Mouse (Mus musculus): ENCODE data around the gene Rspo3.

Rspo3 gene

GRCm38 (mm10) chr10:29535546-29536260 is at the start of gene Rspo3:
Gene Rspo3 (minus strand): TSS chr10:29535867.
- peak; percentile 10 for DNase-seq (ENCODE audit: low spot score)

- no peak for DNase-seq (ENCODE audit: low spot score)
These were observed 46.3 kb upstream of the Rspo3 start for GRCm38 (mm10) chr10:29581940-29582339.

- no peak for DNase-seq (ENCODE audit: low spot score)
These were observed 45.8 kb upstream of the Rspo3 start for GRCm38 (mm10) chr10:29581476-29581875.

DNA sequence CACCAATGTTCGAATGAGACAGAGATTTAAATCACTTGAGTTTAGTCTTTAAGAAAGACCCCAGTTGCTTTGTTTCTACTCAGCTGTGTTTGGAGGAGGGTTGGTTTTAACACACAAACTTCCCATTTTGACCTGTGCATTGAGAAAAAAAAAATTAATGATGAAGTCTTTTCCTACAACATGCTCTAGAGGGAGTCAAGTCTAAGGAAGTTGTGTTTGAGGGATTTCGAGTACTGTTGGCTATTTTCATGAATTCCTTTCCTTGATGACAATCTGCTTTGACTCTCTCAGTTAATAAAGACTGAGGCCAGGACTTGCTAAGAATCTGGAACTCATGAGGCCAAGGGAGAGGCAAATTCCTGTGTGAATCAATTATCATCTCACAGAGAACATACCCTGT is 20.3 kb upstream of the Rspo3 start:
- DNase-seq (ENCODE audit: low spot score), result no peak

DNA sequence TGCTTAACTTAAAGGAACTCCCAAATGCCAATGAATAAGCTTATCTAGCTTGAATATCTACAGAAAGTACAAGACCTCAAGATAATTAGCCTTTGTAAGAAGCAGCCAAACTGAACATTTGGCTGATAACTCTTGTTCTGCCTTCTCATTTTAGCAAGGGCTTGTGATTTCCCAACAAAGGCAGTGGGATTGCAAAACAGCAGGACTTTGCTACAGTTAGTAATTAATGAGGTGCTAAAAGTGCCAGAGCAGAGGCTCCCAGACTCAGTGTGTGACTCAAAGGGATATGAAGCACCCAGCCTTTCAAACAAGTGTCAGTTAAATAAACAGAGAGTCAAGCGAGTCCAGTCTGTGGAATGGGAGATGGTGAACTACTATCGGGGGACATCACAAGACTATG is 18.7 kb upstream of the Rspo3 start:
- no peak for DNase-seq (ENCODE audit: low spot score)

DNA sequence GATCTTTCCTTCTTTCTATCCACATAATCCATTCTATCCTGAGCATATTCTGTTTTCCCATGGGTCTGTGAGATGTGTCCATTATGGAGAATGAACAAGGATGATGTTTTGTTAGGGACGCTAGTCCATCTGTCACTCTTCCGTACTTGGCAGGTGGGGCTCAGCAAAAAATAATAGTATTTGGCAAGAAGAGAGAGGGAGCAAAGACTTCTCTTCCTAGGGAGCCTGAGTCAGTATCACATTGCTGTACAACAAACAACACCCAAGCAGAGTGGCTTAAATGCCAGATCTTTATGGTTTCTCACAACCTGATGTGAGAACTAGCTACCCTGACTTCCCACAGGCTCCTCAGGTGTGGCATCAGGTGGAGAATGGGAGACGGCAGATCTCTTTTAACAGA is 7.3 kb upstream of the Rspo3 start:
- no peak for DNase-seq (ENCODE audit: low spot score)

DNA sequence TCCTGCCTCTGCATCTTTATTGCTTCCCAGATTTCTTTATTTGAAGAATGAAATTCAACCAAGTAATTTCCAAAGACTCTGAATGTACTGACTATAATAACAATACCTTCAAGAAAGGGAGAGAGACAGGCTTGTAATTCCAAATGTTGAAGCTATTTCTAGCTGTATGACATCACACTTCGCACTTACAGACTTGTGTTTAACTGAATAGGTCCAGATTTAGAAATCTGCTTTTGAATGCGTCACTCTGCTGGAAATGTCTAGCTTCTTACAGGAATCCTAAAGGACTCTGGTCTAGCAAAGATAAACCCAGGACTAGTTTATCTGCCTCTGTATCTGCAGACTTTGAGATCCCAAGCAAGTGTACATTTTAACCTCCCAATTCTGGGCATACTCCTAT is 3.8 kb upstream of the Rspo3 start:
- DNase-seq (ENCODE audit: low spot score), result no peak

GRCm38 (mm10) chr10:29538791-29539190 is 3.1 kb upstream of the Rspo3 start:
- no peak for DNase-seq (ENCODE audit: low spot score)

GRCm38 (mm10) chr10:29534830-29535227 is 838 bp downstream of the Rspo3 start:
- no peak for DNase-seq (ENCODE audit: low spot score)

DNA sequence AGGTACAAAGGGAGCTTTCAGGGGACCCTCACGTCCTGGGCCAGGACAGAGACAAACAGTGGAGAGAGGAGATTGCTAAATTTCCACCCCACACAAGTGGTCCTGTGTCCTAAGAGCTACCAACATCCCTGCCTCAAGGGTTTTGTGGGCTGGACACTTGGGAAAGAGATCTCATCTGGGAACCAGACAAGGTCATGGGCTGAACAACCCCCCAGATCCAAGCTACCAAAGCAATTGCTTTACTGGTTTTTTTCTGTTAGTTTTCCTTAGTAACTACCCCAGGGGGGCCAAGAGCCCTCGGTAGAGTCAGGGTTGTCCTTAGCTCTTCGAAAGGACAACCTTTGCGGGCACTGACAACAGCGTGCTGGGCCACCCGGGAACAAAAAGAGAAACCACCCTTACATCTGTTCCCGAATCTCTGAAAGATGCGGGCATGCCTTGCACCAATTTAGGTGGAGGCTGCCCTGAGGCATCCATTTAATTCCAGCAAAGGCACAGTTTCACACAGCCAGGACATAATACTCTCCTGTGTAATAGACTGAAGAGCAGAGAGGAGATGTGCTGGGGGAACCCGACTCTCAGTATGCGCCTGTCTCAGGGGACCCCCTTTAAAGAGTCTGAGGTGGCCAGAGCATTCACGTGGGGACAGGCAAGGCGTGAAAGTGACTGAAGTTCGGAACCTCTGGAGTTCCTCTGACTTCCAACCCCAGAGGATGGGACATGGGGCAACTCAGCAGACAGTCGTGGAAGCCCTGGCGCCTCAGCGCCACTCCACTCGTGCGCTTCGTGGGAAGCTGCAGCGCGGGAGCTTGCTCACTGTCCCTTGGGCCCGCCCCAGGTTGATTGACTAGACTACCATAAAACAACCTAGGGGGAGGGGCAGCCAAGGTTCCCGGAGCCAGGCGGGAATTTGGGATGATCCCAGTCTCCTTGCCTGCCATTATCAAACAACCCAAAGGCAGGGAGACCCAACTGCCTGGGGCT is 1.5 kb downstream of the Rspo3 start:
- no peak for DNase-seq (ENCODE audit: low spot score)

- peak; percentile 78 for DNase-seq (ENCODE audit: low spot score)
These were observed 2.6 kb downstream of the Rspo3 start for GRCm38 (mm10) chr10:29532821-29533715.

DNA sequence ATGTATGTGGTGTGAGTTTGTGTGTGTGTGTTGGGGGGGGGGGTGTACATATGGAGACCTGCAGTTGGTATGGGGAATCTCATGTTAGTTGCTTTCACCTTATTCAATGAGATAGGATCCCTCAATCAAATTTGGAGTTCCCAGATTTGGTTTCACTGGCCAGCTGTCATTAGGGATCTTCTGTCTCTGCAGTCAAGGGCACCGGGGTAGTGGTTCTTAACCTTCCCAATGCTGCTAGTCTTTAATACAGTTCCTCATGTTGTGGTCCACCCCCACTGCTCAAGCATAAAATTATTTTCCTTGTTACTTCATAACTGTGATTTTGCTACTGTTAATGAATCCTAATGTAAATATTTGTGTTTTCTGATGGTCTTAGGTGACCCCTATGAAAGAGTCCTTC is 22.1 kb downstream of the Rspo3 start:
- DNase-seq (ENCODE audit: low spot score), result no peak

- DNase-seq (ENCODE audit: low spot score), result no peak
These were observed 27.5 kb downstream of the Rspo3 start for GRCm38 (mm10) chr10:29508167-29508566.

GRCm38 (mm10) chr10:29497205-29497822 is 38.4 kb downstream of the Rspo3 start:
- DNase-seq (ENCODE audit: low spot score), result no peak

DNA sequence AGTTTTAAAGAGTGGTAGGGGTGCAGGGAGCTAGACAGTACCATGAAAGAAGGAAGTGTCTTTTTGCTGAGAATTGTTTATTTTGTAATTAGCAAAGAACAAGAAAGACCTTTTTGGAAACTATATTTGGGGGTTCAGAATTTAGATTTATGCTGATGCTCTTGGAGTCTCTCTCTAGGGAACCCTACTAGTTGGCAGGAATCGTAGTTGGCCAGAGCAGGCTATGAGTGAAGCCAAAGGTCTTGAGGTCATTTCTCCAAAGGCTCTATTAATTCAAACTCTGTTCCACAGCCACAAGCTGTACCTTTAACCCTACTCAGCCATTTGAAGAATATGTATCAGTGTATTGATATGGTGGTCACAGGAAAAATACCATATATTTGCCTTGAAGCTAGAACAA is 41.7 kb downstream of the Rspo3 start:
- DNase-seq (ENCODE audit: low spot score), result no peak

DNA sequence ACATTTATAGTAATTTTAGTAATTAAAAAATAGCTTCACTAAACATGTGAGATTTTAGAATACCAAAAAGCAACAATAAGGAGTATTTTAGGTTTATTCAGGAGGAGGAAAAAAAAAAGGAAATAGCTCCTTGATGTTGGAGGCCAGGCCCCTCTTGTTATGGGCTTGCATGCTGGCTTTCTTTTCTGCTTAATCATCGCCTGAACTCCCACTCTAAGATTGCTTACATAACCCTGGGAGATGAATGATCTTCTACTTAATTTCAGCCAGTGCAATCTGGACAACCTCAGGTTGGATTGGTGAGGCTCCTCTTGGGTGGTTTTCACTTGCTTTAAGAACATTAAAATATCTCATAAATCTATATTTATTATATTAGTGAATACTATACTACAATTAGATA is 54.7 kb downstream of the Rspo3 start:
- DNase-seq (ENCODE audit: low spot score), result no peak

- no peak for DNase-seq (ENCODE audit: low spot score)
These were observed 56.3 kb downstream of the Rspo3 start for GRCm38 (mm10) chr10:29479401-29479800.

DNA sequence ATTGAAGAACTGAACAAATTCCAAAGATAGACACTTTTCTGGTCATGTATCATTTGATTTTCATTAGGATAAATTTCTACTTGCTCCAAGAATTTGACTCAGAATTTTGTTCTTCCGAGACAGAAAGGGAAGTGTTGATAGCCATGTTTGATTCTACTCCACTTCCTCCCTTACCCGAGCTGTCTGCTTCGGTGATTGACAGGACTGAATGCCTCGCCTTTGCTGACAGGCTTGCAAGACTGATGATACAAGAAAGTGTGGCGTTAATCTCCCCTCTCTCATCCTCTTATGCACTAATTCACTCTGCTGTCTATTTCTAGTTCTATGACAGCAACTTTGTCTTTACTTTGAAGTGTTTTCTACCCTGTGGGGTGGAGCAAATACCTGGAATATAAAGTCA is 65.2 kb downstream of the Rspo3 start:
- no peak for DNase-seq (ENCODE audit: low spot score)

- DNase-seq (ENCODE audit: low spot score), result no peak
These were observed 75.6 kb downstream of the Rspo3 start for GRCm38 (mm10) chr10:29460100-29460499.

DNA sequence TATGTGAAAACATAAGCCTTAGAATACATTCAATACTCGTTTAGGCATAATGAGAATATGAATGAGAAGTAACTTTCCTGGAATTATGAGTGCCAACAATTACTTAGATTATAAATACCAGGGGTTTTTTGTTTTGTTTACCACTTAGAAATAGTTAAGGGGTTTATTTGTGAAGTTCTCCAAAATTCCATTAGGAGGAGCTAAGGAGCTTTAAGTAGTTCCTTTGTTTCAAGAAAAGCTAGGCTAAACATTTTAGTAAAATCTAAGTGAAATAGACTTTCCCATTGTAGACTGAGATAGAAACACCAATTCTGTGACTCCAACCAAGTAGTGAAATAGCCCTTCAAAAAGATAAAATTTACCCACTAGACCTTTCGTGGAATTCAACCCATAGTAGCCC is 76.0 kb downstream of the Rspo3 start:
- DNase-seq (ENCODE audit: low spot score), result no peak

- DNase-seq (ENCODE audit: low spot score), result no peak
These were observed 90.6 kb downstream of the Rspo3 start for GRCm38 (mm10) chr10:29445076-29445475.

DNA sequence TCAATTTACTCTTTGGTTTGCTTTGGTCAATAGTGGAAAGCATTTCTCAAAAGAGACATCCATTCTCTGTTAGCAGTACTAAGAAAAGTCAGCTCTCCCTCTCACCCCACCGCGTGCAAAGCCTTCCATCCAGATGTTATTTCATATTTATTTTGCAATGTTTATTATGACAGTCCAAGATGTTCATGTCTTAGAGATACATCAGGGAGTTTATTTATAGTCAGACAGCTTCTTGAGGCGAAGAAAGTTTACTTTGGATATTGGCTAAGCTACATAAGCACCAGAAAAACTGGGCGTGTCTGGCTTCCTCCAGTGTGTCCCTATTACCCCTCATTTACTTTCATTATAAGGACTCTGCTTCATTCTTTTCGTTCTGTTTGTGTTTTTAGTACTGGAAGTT is 94.4 kb downstream of the Rspo3 start:
- DNase-seq (ENCODE audit: low spot score), result no peak
